Mouse (Mus musculus) thymus, adult 2 months (tissue): ENCODE results near the gene Nlrx1. TPM values are rescaled to one million over a fixed set of nuclear protein-coding genes. Genes with fewer than 3 reads are reported as not detected.

Experiments used
- DNase-seq: peaks from one replicate; pipeline ENCODE4 v3.0.0; 2021
- H3K27ac ChIP-seq: fragments of 200-500 bp; 2 replicates; pipeline ENCODE4 v1.5.1; 2012; ENCODE audit warnings: low read length, control low read depth; ENCODE audit not compliant: control insufficient read depth, insufficient read depth
- H3K27me3 ChIP-seq: fragments of 200-500 bp; 2 replicates; pipeline ENCODE4 v1.6.1; 2012; ENCODE audit warnings: mild to moderate bottlenecking, low read length, moderate library complexity, mixed read lengths; ENCODE audit not compliant: control insufficient read depth, insufficient read depth
- H3K36me3 ChIP-seq: fragments of 200-500 bp; 2 replicates; pipeline ENCODE4 v1.6.1; 2012; ENCODE audit warnings: mild to moderate bottlenecking, low read length, moderate library complexity; ENCODE audit not compliant: control insufficient read depth, insufficient read depth
- H3K4me1 ChIP-seq: fragments of 200-500 bp; replicated peaks from 2 replicates; pipeline ENCODE4 v1.6.1; 2012; ENCODE audit warnings: low read length; ENCODE audit not compliant: control insufficient read depth, insufficient read depth
- H3K4me3 ChIP-seq: fragments of 200-500 bp; 2 replicates; pipeline ENCODE4 v1.5.1; 2012; ENCODE audit warnings: mild to moderate bottlenecking, low read length, control low read depth, moderate library complexity; ENCODE audit not compliant: control insufficient read depth, insufficient read depth
- CTCF ChIP-seq: fragments of 200-500 bp; IDR thresholded peaks from 2 replicates; pipeline ENCODE4 v1.5.1; 2012; ENCODE audit warnings: mild to moderate bottlenecking, control low read depth, low read length, moderate library complexity, borderline replicate concordance; ENCODE audit not compliant: control insufficient read depth, poor library complexity, insufficient read depth; ENCODE audit errors: extremely low read depth
- POLR2A ChIP-seq: fragments of 200-500 bp; IDR thresholded peaks from 2 replicates; pipeline ENCODE4 v1.6.1; 2012; ENCODE audit warnings: mild to moderate bottlenecking, low read length, control low read depth, moderate library complexity; ENCODE audit not compliant: control insufficient read depth, poor library complexity, insufficient read depth; ENCODE audit errors: extremely low read depth
- WGBS: fragments of 180-500 bp; shearing (Covaris S2); methylation state at CpG from one replicate; pipeline ENCODE4 v1.1.7; 2018; 5-methylcytosine and 5-hydroxymethylcytosine counted together
- polyA plus RNA-seq: library from polyadenylated mRNA; depleted of rRNA; stranded (reverse); fragments of >200 nt; gene quantifications from 2 replicates; pipeline ENCODE4 v1.2.3, GENCODE M21; 2012

Gene Nlrx1
- polyA plus RNA-seq, 1 experiment = 13.4 TPM

- Histone ChIP-seq H3K4me3 (peak within 1 kb of the TSS; percentile 9; the same call in 1 of the 2 replicates), H3K27me3 (peaks cover 20% of the 10 kb centered on the region), H3K27ac (no peak within 1 kb of the TSS), H3K4me1 (peaks cover 15% of the 10 kb centered on the region), H3K36me3 (peaks cover 15% of the 10 kb centered on the region)
- 8% methylated on average over 38 of the region's 38 CpGs for WGBS
- TF ChIP-seq CTCF (no peak), POLR2A (no peak)
- DNase-seq = no peak
Observed at GRCm38 (mm10) chr9:44288076-44288958, 19.9 kb upstream of the Nlrx1 start, which contains the start of gene Abcg4. Abcg4 (minus strand) TSS chr9:44288615.

- H3K4me3 ChIP-seq = 0 out of 2 replicates have a peak overlapping the region, but pooled peaks have one; percentile 9
- H3K4me1 ChIP-seq = peaks cover 15% of the 10 kb centered on the region
- 5% methylated on average over 47 of the region's 47 CpGs for WGBS
- peaks cover 13% of the 10 kb centered on the region for H3K36me3 ChIP-seq
- TF ChIP-seq CTCF (no peak), POLR2A (no peak)
- no peak overlapping the region for H3K27ac ChIP-seq
- H3K27me3 ChIP-seq = peaks cover 20% of the 10 kb centered on the region
- DNase-seq = no peak
Observed at GRCm38 (mm10) chr9:44287401-44288075, 19.1 kb upstream of the Nlrx1 start.

- Histone ChIP-seq H3K4me1 (peaks cover 15% of the 10 kb centered on the region), H3K27me3 (peaks cover 20% of the 10 kb centered on the region), H3K27ac (no peak overlapping the region), H3K36me3 (peaks cover 11% of the 10 kb centered on the region), H3K4me3 (0 out of 2 replicates have a peak overlapping the region, but pooled peaks have one; percentile 9)
- WGBS = 17% methylated on average over 11 of the region's 11 CpGs
- TF ChIP-seq CTCF = no peak
- TF ChIP-seq POLR2A = no peak
- DNase-seq = no peak
Observed at GRCm38 (mm10) chr9:44287003-44287400, 18.6 kb upstream of the Nlrx1 start.

GRCm38 (mm10) chr9:44286256-44286850 is 18.0 kb upstream of the Nlrx1 start:
- WGBS = 18% methylated on average over 6 of the region's 6 CpGs
- Histone ChIP-seq H3K27ac (no peak overlapping the region), H3K27me3 (peaks cover 20% of the 10 kb centered on the region), H3K36me3 (peaks cover 5% of the 10 kb centered on the region), H3K4me3 (no peak overlapping the region), H3K4me1 (peaks cover 15% of the 10 kb centered on the region)
- no peak for DNase-seq
- TF ChIP-seq CTCF = no peak
- no peak for TF ChIP-seq POLR2A

GRCm38 (mm10) chr9:44283183-44283582 is 14.8 kb upstream of the Nlrx1 start:
- peaks cover 18% of the 10 kb centered on the region for H3K27me3 ChIP-seq
- peaks cover 13% of the 10 kb centered on the region for H3K4me1 ChIP-seq
- no peak for DNase-seq
- no peaks in the 10 kb centered on the region for H3K36me3 ChIP-seq
- H3K27ac ChIP-seq = no peak overlapping the region
- WGBS = 92% methylated on average over 5 of the region's 5 CpGs
- H3K4me3 ChIP-seq = no peak overlapping the region
- no peak for TF ChIP-seq POLR2A
- TF ChIP-seq CTCF = no peak

- 93% methylated on average over 4 of the region's 4 CpGs for WGBS
- H3K4me1 ChIP-seq = peaks cover 15% of the 10 kb centered on the region
Observed at GRCm38 (mm10) chr9:44269973-44270372, 1.6 kb upstream of the Nlrx1 start.

More at GRCm38 (mm10) chr9:44269973-44270372, 1.6 kb upstream of the Nlrx1 start:
- no peak for TF ChIP-seq CTCF
- no peak for TF ChIP-seq POLR2A
- Histone ChIP-seq H3K27me3 (no peaks in the 10 kb centered on the region), H3K27ac (no peak overlapping the region), H3K4me3 (no peak overlapping the region), H3K36me3 (no peaks in the 10 kb centered on the region)
- no peak for DNase-seq
